9 mouse cellular contexts compared by ENCODE assay signal in genomic region chr4:138153980-138154379, GRCm38 (mm10).
DNase-seq lines count a peak whose midpoint lies in the region; ATAC-seq lines count a peak whose summit lies in the region.
"Had no signal": no experiment of that assay in that cellular context is flagged by ENCODE, and none has a peak within 500 bp of the region (broad histone marks: within the 10 kb centered on the region; RNA-seq: fewer than 3 reads in every experiment).

No protein-coding gene starts in this region.

- no peaks in the 10 kb centered on the region for H3K4me1 ChIP-seq in hindbrain, embryonic 11.5 days (replicated peaks; ENCODE audit: control insufficient read depth, insufficient read depth, low read length)
- H3K4me1 ChIP-seq in hindbrain, embryonic 14.5 days (replicated peaks; ENCODE audit: control insufficient read depth, insufficient read depth, low read length): no peaks in the 10 kb centered on the region
- no peaks in the 10 kb centered on the region for H3K4me1 ChIP-seq in embryonic facial prominence, embryonic 11.5 days (ENCODE audit: control insufficient read depth, insufficient read depth, low read length)
- H3K4me1 ChIP-seq: midbrain, embryonic 12.5 days had no signal

- ATAC-seq in hindbrain, embryonic 11.5 days (ENCODE audit: low FRiP score): no peak
- no peak for ATAC-seq in hindbrain, embryonic 14.5 days (ENCODE audit: low FRiP score)
- ATAC-seq in activated CD4-positive, CD25-positive, alpha-beta regulatory T cell, adult 4 months: peak; percentile 49
- no peak for ATAC-seq in embryonic facial prominence, embryonic 11.5 days (replicated peaks; ENCODE audit: insufficient number of reproducible peaks, low FRiP score, low TSS enrichment, low read depth)
- peak; percentile 66 for ATAC-seq in megakaryocyte progenitor cell, adult 5-6 weeks (replicated peaks; ENCODE audit: poor library complexity)

- peaks cover 3% of the 10 kb centered on the region; the same call in 1 of the 2 replicates for H3K36me3 ChIP-seq in hindbrain, embryonic 11.5 days (ENCODE audit: control insufficient read depth, insufficient read depth, low read length)
- H3K36me3 ChIP-seq in hindbrain, embryonic 14.5 days (replicated peaks; ENCODE audit: control insufficient read depth, insufficient read depth): peaks cover 60% of the 10 kb centered on the region
- H3K36me3 ChIP-seq in embryonic facial prominence, embryonic 11.5 days (replicated peaks; ENCODE audit: control insufficient read depth, insufficient read depth, low read depth, low read length): peaks cover 10% of the 10 kb centered on the region

- no peak overlapping the region for H3K27ac ChIP-seq in hindbrain, embryonic 11.5 days (ENCODE audit: low read depth, low read length)
- no peak overlapping the region for H3K27ac ChIP-seq in hindbrain, embryonic 14.5 days
- no peak overlapping the region for H3K27ac ChIP-seq in embryonic facial prominence, embryonic 11.5 days (replicated peaks; ENCODE audit: low read depth, low read length)
- H3K27ac ChIP-seq: midbrain, embryonic 12.5 days had no signal

- no peak overlapping the region for H3K9ac ChIP-seq in hindbrain, embryonic 11.5 days (ENCODE audit: low read depth, low read length)
- no peak overlapping the region for H3K9ac ChIP-seq in hindbrain, embryonic 14.5 days
- no peak overlapping the region for H3K9ac ChIP-seq in embryonic facial prominence, embryonic 11.5 days (replicated peaks; ENCODE audit: low read length)
- H3K9ac ChIP-seq: midbrain, embryonic 12.5 days had no signal

- no peak overlapping the region for H3K4me2 ChIP-seq in hindbrain, embryonic 11.5 days (replicated peaks; ENCODE audit: low read depth, low read length)
- H3K4me2 ChIP-seq in hindbrain, embryonic 14.5 days (replicated peaks): no peak overlapping the region
- no peak overlapping the region for H3K4me2 ChIP-seq in embryonic facial prominence, embryonic 11.5 days (ENCODE audit: low read depth, low read length)
- H3K4me2 ChIP-seq: midbrain, embryonic 12.5 days had no signal

- no peak overlapping the region for H3K4me3 ChIP-seq in hindbrain, embryonic 11.5 days (ENCODE audit: low read depth, low read length)
- no peak overlapping the region for H3K4me3 ChIP-seq in hindbrain, embryonic 14.5 days (replicated peaks; ENCODE audit: low read length)
- no peak overlapping the region for H3K4me3 ChIP-seq in embryonic facial prominence, embryonic 11.5 days (ENCODE audit: low read depth, low read length)
- H3K4me3 ChIP-seq: midbrain, embryonic 12.5 days had no signal

- 56% methylated on average over 3 of the region's 3 CpGs for WGBS in hindbrain, embryonic 11.5 days
- WGBS in hindbrain, embryonic 14.5 days: 53% methylated on average over 3 of the region's 3 CpGs
- WGBS in embryonic facial prominence, embryonic 11.5 days: 44% methylated on average over 3 of the region's 3 CpGs

- DNase-seq in hindbrain, embryonic 11.5 days (ENCODE audit: low spot score): peak; percentile 59
- no peak for DNase-seq in hindbrain, embryonic 14.5 days (ENCODE audit: low spot score)
- DNase-seq in CD4-positive, CD25-positive, alpha-beta regulatory T cell, adult 2 months (ENCODE audit: low read depth, low spot score): peak; percentile 73
- DNase-seq in embryonic facial prominence, embryonic 11.5 days (ENCODE audit: low spot score): peak; percentile 54
- no peak for DNase-seq in layer of hippocampus, adult 18-20 months (ENCODE audit: low spot score in 2 of 2)
- no peak for DNase-seq in right cerebral cortex, postnatal 25 days

- no peaks in the 10 kb centered on the region for H3K27me3 ChIP-seq in hindbrain, embryonic 11.5 days (ENCODE audit: control insufficient read depth, insufficient read depth, low read length)
- no peaks in the 10 kb centered on the region for H3K27me3 ChIP-seq in hindbrain, embryonic 14.5 days (ENCODE audit: control insufficient read depth, insufficient read depth, low read length)
- H3K27me3 ChIP-seq in embryonic facial prominence, embryonic 11.5 days (ENCODE audit: control insufficient read depth, insufficient read depth, low read length): no peaks in the 10 kb centered on the region
- H3K27me3 ChIP-seq: midbrain, embryonic 12.5 days had no signal

- H3K9me3 ChIP-seq in hindbrain, embryonic 11.5 days (ENCODE audit: control insufficient read depth, low read length): no peaks in the 10 kb centered on the region
- H3K9me3 ChIP-seq in hindbrain, embryonic 14.5 days (ENCODE audit: control insufficient read depth, low read length): no peaks in the 10 kb centered on the region
- H3K9me3 ChIP-seq in embryonic facial prominence, embryonic 11.5 days (replicated peaks; ENCODE audit: control insufficient read depth, low read length): no peaks in the 10 kb centered on the region
- H3K9me3 ChIP-seq: midbrain, embryonic 12.5 days had no signal

Comparison
In these comparisons a context has a peak if more than half of its experiments do, and no peak if none do; other contexts are left out.
1. DNase-seq: peak in hindbrain, embryonic 11.5 days (single experiment), CD4-positive, CD25-positive, alpha-beta regulatory T cell, adult 2 months (single experiment) and embryonic facial prominence, embryonic 11.5 days (single experiment); none in hindbrain, embryonic 14.5 days (single experiment), layer of hippocampus, adult 18-20 months (0 of 2) and right cerebral cortex, postnatal 25 days (single experiment).
2. ATAC-seq: peak in activated CD4-positive, CD25-positive, alpha-beta regulatory T cell, adult 4 months (single experiment) and megakaryocyte progenitor cell, adult 5-6 weeks (single experiment); none in hindbrain, embryonic 11.5 days (single experiment), hindbrain, embryonic 14.5 days (single experiment) and embryonic facial prominence, embryonic 11.5 days (single experiment).